Mouse (Mus musculus) adrenal gland, postnatal 14 days (tissue): ENCODE results near the gene Mag. TPM values are rescaled to one million over a fixed set of nuclear protein-coding genes. Genes with fewer than 3 reads are reported as not detected.

ENCODE experiments used
- DNase-seq: peaks from one replicate; pipeline ENCODE4 v3.0.0; 2021; ENCODE audit warnings: mixed read lengths
- total RNA-seq: library from RNA; stranded (reverse); gene quantifications from 2 replicates; pipeline ENCODE4 v1.2.3, GENCODE M21; 2021

The Mag gene
- total RNA-seq, 1 experiment from 2014 or later, result 0.33 TPM

- DNase-seq, result peak; percentile 89
Measured at GRCm38 (mm10) chr7:30873083-30873482, 41.6 kb downstream of the Mag start.

GRCm38 (mm10) chr7:30863386-30863785 lies 51.3 kb downstream of the Mag start:
- DNase-seq, result no peak

- no peak for DNase-seq
Measured at GRCm38 (mm10) chr7:30861464-30861863, 53.2 kb downstream of the Mag start, which contains the start of gene Ffar1. TSS of gene Ffar1 (minus strand) at chr7:30861564.

- DNase-seq, result peak; percentile 72
Measured at GRCm38 (mm10) chr7:30859635-30860402, 54.9 kb downstream of the Mag start.

GRCm38 (mm10) chr7:30859290-30859634 lies 55.4 kb downstream of the Mag start:
- DNase-seq, result peak; percentile 90

GRCm38 (mm10) chr7:30857746-30858145 lies 56.9 kb downstream of the Mag start:
- DNase-seq, result no peak

GRCm38 (mm10) chr7:30856078-30856477 lies 58.6 kb downstream of the Mag start, which contains the start of gene Ffar3:
TSS of gene Ffar3 (minus strand) at chr7:30856178.
- DNase-seq, result no peak

GRCm38 (mm10) chr7:30851421-30851820 lies 63.3 kb downstream of the Mag start:
- DNase-seq, result no peak

Other genes starting within 250 kb of the Mag start
- gene Haus5, start 249.9 kb downstream of the Mag start, total RNA-seq, result 10.4 and 11.9 TPM in 2 replicates
- not detected in 2 replicates for gene Pmis2, start 243.3 kb downstream of the Mag start, total RNA-seq
- 1.4 and 3.4 TPM in 2 replicates for gene 2200002J24Rik, start 215.9 kb downstream of the Mag start, total RNA-seq
- 3.0 TPM in 2 replicates for gene Atp4a, start 202.7 kb downstream of the Mag start, total RNA-seq
- gene Tmem147, start 185.3 kb downstream of the Mag start, total RNA-seq, result 215 and 242 TPM in 2 replicates
- gene Gapdhs, start 171.2 kb downstream of the Mag start, total RNA-seq, result not detected in 2 replicates
- gene Sbsn, start 163.4 kb downstream of the Mag start, total RNA-seq, result 76.3 and 82.7 TPM in 2 replicates
- 2.2 and 3.5 TPM in 2 replicates for gene Dmkn, start 151.1 kb downstream of the Mag start, total RNA-seq
- 1.3 and 2.1 TPM in 2 replicates for gene Krtdap, start 127.0 kb downstream of the Mag start, total RNA-seq
- 1.1 TPM in 2 replicates for gene Ffar2, start 91.1 kb downstream of the Mag start, total RNA-seq
- 0.26 and 0.38 TPM in 2 replicates for gene Ffar3, start 58.7 kb downstream of the Mag start, total RNA-seq
- 0.41 TPM in 1 of 2 replicates, not detected in the other for gene Ffar1, start 53.3 kb downstream of the Mag start, total RNA-seq
- gene Cd22, start 34.5 kb downstream of the Mag start, total RNA-seq, result 3.2 and 14.1 TPM in 2 replicates
- 6.5 TPM in 1 of 2 replicates, not detected in the other for gene Hamp2, start 9.8 kb upstream of the Mag start, total RNA-seq
- 4.3 TPM in 1 of 2 replicates, not detected in the other for gene Hamp, start 29.2 kb upstream of the Mag start, total RNA-seq
- gene Usf2, start 41.9 kb upstream of the Mag start, total RNA-seq, result 111 and 115 TPM in 2 replicates
- 6.7 and 19.9 TPM in 2 replicates for gene Lsr, start 58.6 kb upstream of the Mag start, total RNA-seq
- gene Fam187b, start 58.9 kb upstream of the Mag start, total RNA-seq, result 0.34 and 1.1 TPM in 2 replicates
- 32.7 and 63.0 TPM in 2 replicates for gene Fxyd5, start 127.6 kb upstream of the Mag start, total RNA-seq
- gene Fxyd7, start 136.6 kb upstream of the Mag start, total RNA-seq, result 3.6 and 10.7 TPM in 2 replicates
- gene Fxyd1, start 142.3 kb upstream of the Mag start, total RNA-seq, result 340 and 374 TPM in 2 replicates
- 5.6 TPM in 2 replicates for gene Lgi4, start 144.5 kb upstream of the Mag start, total RNA-seq
- gene Fxyd3, start 161.8 kb upstream of the Mag start, total RNA-seq, result 2.9 and 5.6 TPM in 2 replicates
- 3.8 and 41.6 TPM in 2 replicates for gene Hpn, start 200.4 kb upstream of the Mag start, total RNA-seq
- gene Scn1b, start 212.1 kb upstream of the Mag start, total RNA-seq, result 8.6 and 11.8 TPM in 2 replicates
- gene Gramd1a, start 241.0 kb upstream of the Mag start, total RNA-seq, result 45.9 and 72.5 TPM in 2 replicates